Mouse (Mus musculus) hematopoietic stem cell, adult 5-6 weeks (primary cell): ENCODE measurements around the gene Adarb1. TPM values are rescaled to one million over a fixed set of nuclear protein-coding genes. Genes with fewer than 3 reads are reported as not detected.

Experiments used
- ATAC-seq, 2 experiments: fragments of 125-278 bp in 1 of 2; replicated peaks in 1 of 2; 2 replicates each; pipeline ENCODE4 v1.8.0; 2016 to 2017; ENCODE audit warnings: inconsistent platforms in 2 of 2, mild to moderate bottlenecking in 2 of 2, moderate number of reproducible peaks in 2 of 2, low read depth in 1 of 2, moderate TSS enrichment in 1 of 2; ENCODE audit not compliant: low FRiP score in 2 of 2, poor library complexity in 2 of 2, severe bottlenecking in 2 of 2, insufficient read depth in 1 of 2, low TSS enrichment in 1 of 2
- total RNA-seq: library from RNA; stranded (forward); fragments of 172-1452, 232-1000 nt; gene quantifications from 2 replicates; pipeline ENCODE4 v1.2.3, GENCODE M21; 2017

Adarb1 gene
- total RNA-seq, 1 experiment from 2014 or later, result 4.4 TPM

DNA sequence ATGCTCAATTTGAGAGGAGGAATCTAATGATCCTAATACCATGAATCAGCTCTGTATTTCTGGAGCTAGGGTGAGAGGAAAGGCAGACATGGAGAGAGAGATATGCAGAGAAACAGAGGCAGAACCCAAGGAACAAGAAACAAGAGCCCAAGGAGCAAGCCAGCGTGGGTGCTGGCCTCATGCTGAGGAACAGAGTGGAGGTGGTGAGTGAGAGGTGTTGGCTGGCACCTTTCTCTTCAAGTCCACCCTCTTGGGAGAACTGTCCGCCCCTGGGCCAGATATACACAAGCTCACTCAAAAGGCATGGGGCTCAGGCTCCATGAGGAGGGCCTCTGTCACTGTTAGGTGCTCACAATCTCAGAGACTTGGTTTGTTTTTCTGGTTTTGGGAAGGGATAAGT is 52.9 kb downstream of the Adarb1 start:
- ATAC-seq, result no peak

DNA sequence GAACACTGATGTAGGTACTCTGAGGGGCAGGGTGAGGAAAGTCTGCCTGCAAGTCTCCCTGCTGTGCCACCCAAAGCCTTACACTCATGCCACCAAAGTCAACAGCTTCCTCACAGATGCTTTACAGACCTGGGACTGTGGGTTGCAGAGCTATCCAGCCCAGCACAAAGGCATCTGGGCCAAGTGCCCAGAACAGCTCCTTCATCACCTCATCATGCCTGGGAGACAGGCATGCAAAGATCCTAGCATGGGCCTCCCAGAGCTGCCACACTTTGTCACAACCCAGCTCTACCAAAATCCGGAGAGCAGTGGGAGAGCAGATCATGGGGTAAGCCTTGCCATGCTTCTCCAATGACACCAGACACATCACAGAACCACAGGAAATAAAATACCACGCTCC is 57.6 kb downstream of the Adarb1 start:
- no peak for ATAC-seq

DNA sequence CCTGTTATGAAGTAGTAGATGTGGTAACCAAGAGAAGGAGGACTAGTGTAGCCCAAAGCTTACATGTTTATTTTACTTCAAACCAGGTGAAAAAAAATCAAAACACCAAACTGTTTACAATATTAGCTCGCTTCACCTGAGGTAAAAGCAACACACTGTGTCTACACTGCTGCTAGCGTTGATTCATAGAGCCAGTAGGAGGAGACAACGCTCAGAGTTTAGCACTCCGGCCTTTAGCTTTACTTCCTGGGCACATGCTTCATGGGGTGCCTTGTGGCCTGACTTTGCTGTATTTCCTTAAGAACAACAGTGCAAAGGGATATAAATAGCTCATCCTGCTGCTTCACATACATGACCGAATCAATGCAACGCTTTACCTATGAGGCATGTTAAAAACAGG is 60.1 kb downstream of the Adarb1 start:
- ATAC-seq, result no peak

DNA sequence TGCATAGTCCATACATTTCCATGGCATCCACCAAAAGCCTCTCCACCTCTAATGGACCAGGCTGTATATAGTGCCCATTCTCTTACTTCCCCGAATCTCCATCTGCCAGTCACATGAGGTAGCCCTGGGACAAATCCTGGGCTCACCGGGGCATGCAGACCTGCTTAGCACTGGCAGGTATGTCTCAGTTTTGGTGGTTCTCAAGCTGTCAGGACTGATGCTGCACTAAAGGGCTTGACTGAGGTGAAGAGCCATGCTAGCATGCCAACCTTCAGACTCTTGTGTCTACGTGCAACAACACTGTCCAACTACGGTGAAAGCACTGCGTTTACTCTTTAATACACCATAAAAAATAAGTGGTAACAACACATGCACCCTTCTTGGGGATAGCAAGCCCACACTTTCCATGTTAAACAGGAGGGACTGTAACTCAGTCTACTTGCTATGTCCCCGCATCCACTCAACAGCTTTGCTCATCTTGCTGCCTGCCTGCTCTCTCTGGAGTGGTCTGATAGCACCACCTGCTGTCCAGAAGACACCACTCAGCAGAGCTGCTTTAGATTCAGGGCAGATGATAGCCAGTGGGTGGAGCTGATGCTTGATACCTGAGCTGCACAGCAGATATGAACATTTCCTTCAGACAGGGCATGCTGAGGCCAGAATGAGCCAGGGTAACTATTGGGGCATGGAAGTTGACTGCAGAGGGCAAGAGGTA is 64.9 kb downstream of the Adarb1 start:
- ATAC-seq, result peak; percentile 89 to 91

DNA sequence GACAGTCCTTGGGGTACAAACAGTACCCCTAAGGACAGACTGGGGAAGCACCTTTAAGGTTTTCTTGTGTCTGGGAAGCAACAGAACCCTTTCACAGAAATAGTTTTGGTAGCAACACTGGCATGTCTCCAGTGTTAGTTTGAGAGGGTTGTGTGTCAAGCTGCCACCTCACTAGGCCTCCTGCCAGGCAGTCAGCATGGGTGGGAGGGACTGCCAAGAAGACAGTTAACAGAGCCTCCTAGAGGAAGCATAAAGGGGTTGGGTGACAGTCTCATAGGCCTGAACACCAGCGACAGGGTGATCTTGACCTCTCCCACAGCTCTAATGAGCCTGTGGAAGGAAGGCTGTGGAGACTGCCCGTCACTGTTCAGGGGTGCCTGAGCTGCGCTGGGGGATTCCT is 75.2 kb downstream of the Adarb1 start:
- peak; percentile 17; a peak in 1 of 4 replicates for ATAC-seq

DNA sequence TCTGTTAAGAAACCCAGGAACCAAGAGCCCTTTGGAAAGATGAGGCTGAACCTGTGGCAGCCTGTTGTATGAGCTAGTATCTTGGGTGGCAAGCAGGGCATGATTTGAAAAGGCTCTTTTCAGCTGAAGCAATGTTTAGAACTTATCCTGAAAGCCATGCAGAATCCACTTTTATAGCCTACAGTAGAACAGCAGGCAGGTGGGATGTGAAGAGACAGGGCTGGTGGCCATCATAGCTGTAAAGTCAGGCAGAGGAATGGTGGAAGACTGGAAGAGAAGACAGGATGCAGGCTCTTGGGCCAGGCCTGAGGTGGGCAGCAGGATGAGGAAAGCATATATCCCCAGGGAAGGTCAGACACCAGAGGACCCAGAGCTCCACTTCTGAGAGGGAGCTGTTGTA is 76.4 kb downstream of the Adarb1 start:
- ATAC-seq, result no peak

DNA sequence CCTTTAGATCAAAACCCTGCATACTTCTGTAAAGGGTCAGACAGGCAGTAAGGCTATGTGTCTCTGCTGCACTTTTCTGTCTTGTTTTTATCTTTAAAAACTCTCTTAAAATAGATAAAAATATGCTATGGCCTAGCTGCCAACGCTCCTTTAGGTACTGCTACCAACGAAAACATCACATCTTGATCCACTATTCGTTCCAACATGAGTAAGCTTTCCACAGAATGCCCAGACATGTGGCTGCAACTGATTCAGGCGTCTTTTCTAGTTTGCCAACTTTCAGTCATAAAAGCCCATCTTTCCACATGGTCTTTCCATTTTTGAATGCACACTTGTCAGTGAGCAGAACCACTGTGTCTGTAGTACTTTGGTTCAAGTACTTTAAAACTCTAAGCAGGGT is 77.0 kb downstream of the Adarb1 start:
- ATAC-seq, result no peak

DNA sequence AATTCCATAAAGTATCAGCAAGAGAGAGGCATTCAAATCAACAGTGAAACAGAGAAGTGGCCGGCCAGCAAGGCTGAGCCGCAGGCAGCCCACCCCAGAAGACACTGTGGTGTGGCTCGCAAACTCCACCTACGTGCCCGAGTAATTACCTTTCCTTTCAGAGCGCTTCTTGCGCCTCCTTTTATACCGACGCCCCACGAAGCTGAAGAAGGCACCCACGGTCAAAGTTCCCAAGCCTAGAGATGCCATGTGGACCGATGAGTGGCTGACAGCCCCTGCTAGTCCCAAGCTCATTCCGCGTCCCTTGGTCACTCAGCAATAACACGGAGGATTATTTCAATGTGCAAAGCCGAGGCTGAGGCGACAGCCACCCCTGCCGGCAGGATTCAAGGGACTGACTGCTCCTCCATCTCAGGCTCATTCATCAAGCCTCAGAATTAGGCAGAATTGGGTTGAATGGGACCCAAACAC is 78.2 kb downstream of the Adarb1 start:
- no peak for ATAC-seq

DNA sequence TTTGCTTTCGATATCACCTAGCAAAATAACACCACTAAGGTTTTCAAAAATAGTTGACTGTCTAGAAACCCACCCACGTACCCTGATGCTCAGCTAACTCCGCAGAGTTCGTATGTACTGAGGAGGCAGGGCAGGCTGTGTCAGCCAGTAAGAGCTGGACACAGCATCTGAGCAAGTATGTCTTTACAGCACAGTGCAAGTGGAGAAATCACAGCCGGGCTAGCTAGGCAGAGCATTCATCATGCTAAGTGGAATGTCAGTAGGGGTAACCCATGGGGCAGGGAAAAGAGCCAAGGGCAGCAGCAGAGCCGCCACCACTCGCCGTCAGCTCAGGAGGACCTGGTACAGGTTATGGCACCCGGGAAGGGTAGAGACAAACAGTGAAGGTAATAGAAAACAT is 84.6 kb downstream of the Adarb1 start:
- ATAC-seq, result no peak

DNA sequence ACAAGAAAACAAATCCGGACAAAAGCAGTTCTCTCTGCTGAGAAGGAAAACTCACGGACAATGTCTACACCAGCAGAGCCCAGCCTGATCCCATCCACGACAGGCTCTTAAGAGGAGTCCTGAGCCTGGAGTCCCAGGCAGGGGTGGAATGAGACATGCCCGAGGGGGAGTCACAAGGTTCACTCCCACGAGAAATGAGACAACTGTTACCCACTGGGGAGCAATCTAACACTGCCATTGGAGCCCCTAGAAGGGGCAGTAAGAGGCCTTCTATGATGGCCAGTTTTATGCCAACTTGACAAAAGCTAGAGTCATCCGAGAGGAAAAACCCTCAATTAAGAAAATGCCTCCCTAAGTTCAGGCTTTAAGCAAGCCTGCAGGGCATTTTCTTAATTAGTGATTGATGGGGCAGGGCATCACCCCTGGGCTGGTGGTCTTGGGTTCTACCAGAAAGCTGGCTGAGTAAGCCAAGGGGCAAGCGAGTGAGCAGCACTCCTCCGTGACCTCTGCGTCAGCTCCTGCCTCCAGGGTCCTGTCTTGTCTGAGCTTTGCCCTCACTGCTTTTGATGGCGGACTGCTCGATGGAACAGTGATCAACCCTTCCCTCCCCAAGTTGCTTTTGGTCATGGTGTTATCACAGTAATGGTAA is 88.5 kb downstream of the Adarb1 start:
- no peak for ATAC-seq

DNA sequence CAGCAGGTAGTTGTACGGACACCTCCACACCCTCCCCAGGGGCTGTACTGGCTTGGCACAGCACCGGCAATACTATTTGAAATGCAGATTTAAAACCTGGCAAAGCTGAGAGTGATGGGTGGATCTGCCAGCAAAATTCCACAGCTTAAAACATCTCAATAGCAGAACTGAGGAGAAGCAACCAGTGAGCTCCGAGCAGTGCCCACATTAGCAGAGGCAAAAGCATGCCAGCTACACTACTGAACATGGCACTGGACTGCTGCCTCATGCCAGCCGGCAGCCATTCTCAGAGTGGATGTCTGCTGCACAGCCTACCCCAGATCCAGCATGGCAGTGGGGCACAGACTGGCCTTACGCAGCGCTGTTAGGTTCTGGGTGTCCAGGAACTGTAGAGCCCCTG is 93.4 kb downstream of the Adarb1 start:
- ATAC-seq, result no peak

DNA sequence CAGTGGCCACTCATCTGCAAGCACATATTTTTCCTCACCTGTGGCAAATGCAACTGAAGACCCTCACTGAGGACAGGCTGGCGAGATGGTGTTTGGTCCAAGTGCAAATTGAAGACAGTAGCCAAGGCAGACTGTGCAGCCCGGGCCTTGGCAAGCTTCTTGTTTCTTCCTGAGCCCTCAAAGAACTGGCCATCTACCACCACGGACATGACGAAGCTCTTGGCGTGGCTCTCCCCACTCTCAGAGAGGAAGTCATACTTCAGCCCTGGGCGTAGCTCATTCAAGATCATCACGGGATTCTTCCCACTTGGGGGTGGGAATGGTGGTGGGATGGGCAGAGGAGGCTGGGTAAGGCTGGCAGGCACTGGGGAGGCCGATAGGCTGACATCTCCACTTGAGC is 96.5 kb downstream of the Adarb1 start:
- ATAC-seq, result no peak

DNA sequence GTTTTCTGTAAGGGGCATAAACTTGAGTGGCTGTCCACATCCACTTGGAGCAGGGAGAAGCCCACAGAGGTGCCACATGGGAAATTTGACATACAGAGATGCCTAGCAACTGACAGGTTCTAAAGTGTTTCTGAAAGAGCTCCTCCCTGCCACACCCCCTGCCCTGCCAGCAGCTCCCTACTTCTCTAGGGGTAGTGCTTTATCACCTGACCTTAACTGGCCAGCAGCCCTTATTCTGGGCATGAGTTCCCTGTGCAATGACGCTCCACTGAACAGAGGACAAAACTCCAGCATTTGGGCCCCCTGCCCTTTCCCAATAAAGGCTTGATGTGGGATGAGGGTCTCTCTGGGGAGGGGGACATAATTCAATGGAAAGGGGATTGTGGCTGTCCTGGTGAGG is 97.1 kb downstream of the Adarb1 start:
- no peak for ATAC-seq

DNA sequence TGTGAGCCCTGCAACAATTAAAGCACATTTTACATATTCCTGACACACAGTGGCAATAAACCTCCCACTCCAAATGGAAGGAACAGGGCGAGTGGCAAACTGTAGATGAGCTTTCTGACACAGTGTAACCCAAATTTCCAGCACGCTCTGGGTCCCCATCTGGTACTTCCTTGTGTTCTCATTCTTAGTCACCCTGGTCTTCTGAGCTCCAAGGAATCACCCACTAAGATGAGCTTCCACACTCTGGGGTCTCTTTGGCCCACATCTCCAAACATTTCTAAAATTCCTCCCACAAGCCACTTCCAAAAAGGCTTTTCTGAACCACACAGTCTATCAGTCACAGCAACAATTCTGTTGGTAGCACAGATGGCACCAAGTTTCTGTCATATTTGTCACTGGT is 102.4 kb downstream of the Adarb1 start:
- no peak for ATAC-seq

DNA sequence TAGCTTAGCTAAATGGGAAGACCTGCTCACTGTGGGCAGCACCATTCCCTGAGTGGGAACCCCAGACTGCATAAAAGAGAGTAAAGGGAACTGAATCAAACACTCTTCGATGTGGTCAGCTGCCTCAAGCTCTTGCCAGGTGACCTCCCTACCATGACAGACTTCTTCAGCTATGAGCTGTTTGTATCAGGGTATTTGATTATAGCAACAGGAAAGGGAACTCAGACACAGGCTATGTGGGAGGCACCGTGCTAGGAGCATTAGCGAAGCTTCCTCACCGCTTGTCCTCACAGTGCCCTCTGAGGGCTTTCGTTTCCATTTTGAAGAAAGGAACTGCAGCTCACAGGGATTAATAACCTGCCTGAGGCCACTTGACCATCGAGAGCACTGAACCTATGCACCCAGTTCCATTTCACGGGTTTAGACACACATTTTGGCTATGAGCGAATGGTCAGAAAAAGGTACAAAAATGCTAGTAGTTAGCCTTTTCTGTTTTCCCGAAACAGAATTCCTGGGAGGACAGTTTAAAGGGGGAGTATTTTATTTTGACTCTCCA is 103.3 kb downstream of the Adarb1 start:
- ATAC-seq, result peak; percentile 39 to 46; a peak in 1 of 4 replicates

DNA sequence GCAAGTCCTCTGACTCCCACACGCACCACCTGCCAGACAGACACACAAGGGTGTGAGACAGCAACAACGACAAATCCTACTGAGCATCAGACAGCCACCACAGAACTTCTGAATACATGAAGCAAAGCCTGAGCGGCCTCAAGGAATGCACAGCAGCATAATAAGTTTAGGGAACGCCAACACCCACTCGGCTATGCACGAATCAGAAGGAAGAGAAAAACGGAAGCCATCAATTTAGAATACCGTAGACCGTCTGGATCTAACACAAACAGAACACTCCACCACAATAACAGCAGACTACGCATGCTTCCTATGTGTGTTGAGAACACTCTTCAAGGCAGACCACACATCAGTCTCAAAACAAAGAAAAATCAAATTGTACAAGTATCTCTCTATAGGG is 109.1 kb downstream of the Adarb1 start:
- ATAC-seq, result no peak

DNA sequence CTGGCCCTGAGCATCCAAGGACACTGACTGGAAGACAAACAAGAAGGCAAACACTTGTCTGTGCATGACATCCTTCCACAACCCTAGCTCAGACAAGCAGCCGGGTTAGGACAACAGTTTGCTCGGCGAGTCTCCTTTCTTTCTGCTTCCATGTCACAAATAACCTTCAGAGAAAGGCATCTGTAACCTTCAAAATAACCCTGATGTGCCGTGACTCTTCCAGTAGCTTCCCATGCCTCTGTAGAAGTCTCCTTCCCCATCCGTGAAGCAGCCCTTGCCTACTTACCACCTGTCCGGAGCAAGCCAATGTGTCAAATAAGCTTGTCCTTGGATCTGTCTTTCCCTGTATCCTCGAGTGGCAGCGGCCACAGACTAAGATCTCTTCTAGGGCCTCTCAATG is 112.3 kb downstream of the Adarb1 start:
- no peak for ATAC-seq

DNA sequence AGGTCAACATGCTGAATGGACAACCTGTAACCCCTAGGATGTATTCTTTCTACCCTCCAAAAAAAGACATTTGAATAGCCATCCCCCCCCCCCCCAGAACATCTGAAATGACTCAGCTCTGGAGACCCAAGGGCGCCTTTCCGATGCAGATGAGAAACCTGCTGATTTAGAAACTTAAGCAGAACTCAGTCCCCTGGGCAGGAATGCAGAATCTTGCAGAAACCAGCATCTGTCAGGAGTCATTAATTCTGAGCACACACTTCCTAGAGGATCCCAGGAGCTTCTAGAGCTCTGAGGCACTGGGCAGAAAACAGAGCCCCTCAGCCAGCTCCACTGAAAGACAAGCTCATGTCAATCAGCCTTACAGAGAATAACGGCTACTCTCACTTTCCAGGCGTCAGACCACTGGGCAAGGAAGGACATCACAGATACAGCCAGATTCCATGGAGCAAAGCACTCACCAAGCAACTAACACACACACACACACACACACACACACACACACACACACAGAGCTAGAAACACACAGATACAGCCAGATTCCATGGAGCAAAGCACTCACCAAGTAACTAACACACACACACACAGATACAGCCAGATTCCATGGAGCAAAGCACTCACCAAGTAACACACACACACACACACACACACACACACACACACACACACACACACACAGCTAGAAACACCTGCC is 113.1 kb downstream of the Adarb1 start:
- ATAC-seq, result no peak
